Mouse (Mus musculus): ENCODE data around the gene Ccdc126.
"Not testable (repeated sequence)": the region's sequence is repeated elsewhere in the genome, so short reads cannot be mapped to it uniquely, and the experiment has no call there.

Ccdc126 gene

DNA sequence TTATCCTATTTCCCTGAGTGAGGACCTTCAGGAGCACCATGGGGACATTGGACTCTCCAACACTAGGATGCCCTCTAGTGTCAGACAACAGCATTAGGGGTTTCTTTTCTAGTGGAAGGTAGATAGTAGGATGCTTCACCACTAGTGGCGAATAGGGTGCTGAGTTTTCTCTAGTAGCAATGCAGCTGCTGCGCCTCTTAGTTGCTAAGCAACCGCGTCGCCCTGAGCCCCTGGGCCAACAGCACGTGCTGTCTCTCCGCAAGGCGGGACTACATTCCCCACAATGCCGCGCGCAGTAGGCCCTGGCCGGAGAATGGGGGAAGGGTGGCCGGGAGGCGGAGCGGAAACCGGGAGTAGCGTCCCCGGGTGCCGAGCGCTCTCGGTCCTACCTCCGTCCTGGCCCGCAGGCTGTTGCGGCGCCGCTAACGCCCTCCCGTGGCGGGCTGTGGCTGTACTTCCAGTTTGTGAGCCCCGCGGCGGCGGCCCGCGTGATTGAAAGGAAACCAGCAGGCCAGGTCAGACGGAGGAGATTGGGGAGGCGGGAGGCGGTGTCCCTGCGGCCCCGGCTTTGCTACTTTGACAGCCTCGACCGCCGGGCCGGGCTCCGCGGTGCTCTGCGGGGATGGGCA, at the start of gene Ccdc126:
Ccdc126 (plus strand) TSS at position 309 of the 629 bp plus-strand sequence.
- DNase-seq (ENCODE audit: low read depth, low spot score), result peak; percentile 98

DNA sequence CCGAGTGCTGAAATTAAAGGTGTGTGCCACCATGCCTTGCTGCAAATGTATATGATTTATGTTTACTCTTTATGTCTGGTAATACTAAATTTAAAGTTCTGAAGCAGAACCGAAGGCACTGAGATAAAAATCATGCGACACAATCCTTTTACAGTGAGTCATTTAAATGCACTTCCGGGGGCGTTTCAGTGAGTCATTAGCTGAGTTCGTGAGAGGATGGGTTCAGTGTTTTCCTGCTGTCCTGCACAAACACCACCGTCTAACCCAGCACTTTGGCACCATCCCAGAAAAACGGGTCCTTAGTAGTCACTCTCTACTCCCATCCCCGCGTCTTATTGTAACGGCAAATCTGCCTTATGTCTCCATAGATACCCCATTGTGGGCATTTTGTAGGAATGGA, 49.2 kb upstream of the Ccdc126 start:
- no peak for DNase-seq (ENCODE audit: low read depth, low spot score)

DNA sequence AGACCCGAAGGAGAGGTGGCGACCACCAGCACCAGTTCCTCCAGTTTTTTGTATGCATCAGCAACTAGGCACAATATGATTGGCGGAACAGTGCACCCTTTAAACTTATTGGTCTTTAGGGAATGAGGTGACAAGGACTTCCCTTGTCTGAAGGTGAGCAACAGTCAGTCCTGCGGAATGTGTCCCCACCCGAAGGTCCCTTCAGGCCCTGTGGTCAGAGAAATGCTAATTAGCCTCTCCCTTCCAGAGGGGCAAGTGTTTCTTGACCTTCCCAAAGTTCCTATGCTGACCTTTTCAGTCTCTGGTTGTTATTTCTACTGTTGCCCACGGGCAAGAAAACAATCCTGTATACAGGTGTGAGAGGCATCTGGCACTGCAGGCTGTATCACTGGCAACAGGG, 47.3 kb upstream of the Ccdc126 start:
- DNase-seq (ENCODE audit: low read depth, low spot score), result no peak

DNA sequence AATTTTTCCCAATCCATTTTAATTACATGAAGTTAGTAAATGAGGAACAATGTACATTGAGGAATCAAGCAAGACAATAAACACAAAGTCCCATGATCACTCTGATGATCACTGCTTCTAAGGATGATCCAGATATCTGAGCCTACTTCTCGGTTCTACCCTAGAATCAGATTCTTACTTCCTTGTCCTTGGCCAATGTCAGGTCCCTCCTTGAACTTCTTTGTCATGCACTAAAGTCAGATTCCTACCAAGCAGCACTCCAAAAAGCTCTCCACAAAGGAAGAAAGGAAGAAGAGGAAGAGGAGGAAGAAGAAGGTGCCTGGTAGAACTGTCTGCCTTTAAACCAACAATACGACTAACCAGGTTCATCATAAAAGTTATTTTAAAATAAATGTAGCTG, 46.2 kb upstream of the Ccdc126 start:
- DNase-seq (ENCODE audit: low read depth, low spot score), result no peak

DNA sequence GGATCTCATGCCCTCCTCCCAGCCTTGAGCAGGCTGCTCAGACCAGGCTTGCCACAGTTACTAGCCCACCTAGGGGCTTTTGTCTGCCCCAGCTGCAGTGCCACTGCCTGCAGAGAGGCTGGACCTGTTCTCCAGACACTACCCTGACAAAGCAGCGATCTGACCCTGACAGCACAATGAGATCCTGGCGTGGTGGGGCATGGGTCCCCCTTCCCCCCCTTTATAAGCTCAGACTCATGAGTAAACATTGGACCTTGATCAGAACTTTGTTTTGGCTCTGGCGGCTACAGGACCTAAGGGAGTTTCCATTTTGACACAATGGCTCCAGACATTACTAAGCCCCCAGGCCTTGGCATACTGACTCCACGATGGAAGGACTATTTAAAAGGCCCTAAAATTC, 45.1 kb upstream of the Ccdc126 start:
- no peak for DNase-seq (ENCODE audit: low read depth, low spot score)

DNA sequence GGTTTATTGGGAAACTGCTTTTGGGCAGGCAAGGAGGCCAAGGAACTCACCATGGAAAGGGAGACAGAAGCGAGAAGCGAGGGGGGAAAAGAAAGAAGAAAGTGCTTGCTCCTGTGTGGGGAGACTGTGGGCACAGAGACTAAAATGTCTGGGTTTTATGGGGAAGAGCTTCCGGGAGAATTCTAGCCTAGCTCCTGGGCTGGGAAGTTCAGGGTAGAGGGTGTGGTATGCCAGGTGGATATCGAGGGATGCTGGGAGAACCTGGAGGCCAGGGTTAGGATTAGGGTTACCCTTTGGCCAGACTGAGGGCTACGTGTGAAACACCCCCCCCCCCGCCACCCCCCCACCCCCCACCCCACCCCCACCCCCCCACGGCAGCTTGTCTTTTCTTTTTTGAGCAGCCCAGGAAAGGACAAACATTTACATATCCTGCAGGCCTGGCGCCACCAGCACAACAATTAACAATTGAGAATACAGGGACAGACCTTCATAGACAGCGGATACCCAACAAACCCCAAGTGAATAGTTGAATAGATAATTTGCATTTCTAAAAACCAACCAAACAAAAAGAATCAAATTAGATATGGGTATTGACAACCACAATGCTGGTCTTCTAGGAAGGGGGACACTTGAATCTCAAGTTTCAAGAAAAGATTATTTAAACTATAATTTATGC, 44.5 kb upstream of the Ccdc126 start:
- no peak for DNase-seq (ENCODE audit: low read depth, low spot score)

DNA sequence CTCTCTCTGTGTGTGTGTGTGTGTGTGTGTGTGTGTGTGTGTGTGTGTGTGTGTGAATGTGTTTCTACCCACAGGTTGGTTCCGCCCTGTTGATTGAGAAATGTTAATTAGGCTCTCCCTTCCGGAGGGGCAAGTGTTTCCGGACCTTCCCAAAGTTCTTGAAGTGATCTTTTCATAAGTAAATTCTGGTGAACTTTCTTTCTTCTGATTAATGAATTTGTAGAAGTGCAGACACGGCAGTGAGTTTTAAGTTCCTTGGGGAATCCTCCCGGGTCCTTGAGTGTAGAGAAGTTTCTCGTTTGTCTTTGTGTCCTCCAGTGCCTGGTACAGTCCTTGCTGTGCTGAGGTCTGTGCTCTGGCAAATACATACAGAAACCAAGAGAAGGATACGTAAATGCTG, 43.8 kb upstream of the Ccdc126 start:
- DNase-seq (ENCODE audit: low read depth, low spot score), result no peak

DNA sequence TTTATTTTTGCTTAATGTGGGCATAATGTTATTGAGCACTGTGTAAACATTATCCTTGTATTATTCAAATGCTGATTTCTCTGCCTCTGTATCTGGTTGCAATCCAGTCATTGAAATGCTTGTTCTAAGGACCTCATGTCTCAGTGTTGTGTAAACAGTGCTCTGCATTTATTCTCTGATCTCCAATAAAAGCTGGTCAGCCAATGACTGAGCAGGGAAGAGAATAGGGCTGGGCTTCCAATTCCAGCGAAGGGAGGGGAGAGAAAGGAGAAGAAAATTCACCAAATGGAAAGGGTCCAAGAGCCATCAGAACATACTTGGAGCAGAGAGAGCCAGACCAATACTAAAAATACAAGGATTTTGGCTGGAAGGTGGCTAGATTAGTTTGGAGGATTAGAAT, 38.1 kb upstream of the Ccdc126 start:
- DNase-seq (ENCODE audit: low read depth, low spot score), result no peak

DNA sequence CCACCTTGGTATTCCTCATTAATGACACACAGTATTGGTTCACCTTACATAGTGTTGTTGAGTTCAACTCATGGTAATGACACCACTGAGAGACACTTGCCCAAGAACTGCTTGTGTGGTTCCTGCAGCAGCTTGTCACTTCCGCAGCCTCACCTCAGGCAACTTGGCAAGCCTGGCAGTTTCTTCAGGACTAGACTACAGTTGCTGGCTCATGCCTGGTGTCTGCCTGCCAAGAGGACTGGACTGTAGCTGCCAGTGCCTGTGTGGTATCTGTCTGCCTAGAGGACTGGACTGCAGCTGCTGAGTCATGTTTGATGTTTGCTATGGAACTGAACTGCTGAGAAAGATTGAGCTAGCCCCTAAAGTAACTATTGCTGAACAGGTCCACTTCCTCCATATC, 37.0 kb upstream of the Ccdc126 start:
- DNase-seq (ENCODE audit: low read depth, low spot score), result no peak

DNA sequence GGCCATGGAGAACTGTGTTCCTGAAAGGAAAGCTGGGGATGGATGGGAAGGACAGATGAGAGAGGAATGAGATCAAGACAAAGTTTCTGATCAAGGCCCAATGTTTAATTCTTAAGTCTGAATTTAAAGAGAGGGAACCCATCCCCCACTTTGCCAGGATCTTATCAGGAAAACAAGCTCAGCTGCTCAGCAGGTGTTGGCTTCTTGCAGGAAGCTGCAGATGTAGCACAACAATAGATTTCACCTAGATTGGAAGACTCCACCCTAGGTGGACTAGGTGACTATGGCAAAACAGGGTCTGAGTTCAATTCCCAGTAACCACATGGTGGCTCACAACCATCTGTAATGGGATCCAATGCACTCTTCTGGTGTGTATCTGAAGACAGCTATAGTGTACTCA, 20.8 kb upstream of the Ccdc126 start:
- no peak for DNase-seq (ENCODE audit: low read depth, low spot score)

DNA sequence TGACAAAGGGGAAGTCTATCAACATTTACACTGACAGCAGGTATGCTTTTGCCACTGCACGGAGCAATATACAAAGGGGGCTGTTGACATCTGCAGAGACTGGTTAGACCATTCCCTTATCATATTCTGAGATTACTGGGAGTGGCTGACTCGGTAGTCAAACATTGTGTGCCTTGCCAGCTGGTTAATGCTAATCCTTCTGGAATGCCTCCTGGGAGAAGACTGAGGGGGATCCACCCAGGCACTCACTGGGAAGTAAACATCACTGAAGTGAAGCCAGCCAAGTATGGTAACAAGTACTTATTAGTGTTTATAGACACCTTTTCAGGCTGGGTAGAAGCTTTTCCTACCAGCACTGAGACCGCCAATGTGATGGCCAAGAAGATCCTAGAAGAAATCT, 4.3 kb upstream of the Ccdc126 start:
- DNase-seq (ENCODE audit: low read depth, low spot score), result not testable (repeated sequence)

DNA sequence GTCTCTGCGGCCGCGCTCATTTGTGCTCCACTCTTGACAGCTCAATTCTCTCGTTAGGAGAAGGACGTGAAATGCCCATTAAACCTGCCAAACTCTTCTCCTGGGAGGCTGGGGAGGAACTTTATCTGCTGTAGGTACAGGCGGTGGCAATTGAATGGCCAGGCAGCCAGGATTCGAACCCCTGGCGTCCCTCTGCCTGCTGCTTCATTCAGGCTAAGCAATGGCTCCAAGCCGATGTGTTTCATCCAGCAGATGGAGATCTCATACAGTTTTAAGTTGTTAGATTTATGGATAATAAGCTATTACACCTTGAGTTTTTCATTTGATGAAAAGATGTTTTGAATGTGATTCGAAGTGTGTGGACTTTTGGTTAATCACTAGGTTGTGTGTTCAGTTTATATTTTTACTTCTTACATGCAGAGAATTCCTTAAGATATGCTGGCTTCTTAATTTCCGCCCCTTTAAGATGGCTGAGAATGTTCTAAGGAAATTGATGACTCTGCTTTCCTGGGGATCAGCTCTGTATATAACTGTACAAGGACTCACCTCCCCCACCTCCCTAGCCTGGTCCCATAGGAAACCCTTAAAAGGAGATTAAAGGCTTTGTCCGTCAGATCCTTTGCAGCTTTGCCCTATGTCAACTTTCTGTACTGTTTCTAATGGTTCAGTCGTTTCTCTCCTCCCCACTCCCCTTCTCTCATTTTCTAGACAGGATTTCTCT, 681 bp downstream of the Ccdc126 start:
- DNase-seq (ENCODE audit: low read depth, low spot score), result no peak

DNA sequence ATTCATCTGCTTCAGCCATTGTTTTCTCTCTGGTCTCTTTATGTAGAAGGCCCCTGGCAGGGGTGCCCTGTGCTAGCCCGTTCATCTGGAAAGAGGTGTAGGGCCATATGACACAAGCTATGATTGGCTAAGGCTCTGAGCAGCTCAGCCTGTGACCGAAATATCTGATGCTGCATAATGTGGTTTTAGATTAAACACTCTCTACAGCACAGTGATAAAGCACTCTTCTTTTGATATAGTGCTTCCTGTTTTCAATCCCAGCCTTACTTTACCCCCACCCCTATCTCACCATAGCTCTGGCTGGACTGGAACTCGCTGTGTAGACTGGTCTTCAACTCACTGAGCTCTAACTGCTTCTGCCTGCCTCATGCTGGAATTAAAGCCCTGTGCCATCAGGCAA, 2.3 kb downstream of the Ccdc126 start:
- DNase-seq (ENCODE audit: low read depth, low spot score), result peak; percentile 59

DNA sequence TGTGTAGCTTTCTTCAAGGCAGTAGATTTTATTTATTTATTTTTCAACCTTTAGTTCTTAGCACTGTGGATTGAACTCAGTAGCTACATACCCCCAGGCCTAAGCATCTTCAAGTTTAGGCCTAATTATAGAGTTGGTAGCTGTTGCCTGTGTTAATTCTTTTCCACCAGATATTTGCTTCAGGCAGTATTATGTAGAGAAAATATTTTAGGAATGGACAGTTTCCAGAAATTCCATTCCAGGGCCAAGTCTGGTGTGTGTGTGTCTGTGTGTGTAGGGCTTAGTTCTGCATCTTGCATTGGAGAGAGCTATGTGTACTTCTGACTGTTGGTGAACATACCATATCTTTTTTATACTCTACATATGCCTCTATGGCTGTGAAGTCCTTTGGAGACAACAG, 3.0 kb downstream of the Ccdc126 start:
- DNase-seq (ENCODE audit: low read depth, low spot score), result no peak

DNA sequence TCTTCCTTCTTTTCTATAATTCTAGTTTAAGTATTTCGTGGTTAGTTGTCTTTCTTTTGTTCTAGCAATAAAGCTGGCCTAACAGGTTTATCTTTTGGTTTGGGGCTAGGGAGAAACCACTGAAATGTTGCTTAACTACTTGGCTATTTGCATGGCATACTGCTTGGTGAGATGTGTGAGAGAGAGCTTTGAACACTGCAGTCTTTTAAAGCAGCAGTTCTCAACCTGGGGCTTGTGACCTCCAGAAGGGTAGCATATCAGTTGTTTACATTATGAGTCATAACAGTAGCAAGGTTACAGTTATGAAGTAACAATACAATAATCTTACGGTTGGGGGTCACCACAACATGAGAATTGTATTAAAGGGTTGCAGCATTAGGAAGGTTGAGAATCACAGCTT, 3.9 kb downstream of the Ccdc126 start:
- peak; percentile 13 for DNase-seq (ENCODE audit: low read depth, low spot score)

DNA sequence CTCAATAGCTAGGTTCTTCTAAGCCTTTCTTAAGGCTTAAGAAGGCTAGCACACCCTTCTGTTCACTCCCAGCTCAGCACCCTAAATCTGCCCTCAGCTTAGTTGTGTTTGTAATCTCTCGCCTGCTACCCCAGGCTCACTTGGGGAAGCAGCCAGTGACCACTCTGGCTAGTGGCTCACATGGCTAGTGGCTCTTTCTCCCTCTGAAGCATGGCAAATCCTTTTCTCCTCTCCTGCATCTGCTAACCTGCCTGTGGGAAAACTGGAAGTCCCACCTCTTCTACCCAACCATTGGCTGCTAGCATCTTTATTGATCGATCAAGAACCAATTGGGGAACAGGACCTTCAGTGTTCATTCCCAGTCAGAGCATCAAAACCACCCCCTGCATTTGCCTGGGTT, 5.5 kb downstream of the Ccdc126 start:
- no peak for DNase-seq (ENCODE audit: low read depth, low spot score)

DNA sequence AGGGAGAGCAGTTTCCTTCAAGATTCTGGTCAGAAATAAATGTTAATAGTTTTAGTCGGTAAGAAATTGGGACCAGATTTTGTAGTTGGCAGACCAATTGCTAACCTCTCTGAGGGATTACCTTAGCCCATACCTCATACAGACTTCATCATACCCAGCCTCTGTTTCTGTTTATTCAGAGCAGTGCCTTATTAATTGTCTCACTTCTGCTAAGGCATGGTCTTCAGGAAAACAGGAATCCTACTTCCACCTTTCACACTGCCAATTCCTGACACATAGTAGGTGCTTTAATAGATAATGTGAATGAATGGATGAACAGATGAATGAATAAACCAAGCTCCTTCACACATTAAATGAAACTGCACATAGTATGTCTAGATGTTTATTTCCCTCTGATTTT, 6.2 kb downstream of the Ccdc126 start:
- no peak for DNase-seq (ENCODE audit: low read depth, low spot score)

DNA sequence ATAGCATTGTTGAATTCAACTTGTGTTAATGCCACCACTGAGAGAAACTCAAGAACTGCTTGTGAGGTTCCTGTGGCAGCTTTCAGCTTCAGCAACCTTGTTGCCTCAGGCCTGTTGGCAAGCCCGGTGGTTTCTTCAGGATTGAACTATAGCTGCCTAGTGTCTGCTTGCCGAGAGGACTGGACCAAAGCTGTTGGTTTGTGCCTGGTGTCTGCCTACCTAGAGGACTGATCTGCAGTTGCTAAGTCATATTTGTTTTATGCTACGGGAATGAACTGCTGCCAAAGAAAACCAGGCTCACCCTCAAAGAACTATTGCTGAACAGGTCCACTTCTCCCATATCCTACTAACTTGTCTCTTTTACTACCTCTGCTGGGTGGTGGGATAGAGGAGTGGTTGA, 7.8 kb downstream of the Ccdc126 start:
- no peak for DNase-seq (ENCODE audit: low read depth, low spot score)

DNA sequence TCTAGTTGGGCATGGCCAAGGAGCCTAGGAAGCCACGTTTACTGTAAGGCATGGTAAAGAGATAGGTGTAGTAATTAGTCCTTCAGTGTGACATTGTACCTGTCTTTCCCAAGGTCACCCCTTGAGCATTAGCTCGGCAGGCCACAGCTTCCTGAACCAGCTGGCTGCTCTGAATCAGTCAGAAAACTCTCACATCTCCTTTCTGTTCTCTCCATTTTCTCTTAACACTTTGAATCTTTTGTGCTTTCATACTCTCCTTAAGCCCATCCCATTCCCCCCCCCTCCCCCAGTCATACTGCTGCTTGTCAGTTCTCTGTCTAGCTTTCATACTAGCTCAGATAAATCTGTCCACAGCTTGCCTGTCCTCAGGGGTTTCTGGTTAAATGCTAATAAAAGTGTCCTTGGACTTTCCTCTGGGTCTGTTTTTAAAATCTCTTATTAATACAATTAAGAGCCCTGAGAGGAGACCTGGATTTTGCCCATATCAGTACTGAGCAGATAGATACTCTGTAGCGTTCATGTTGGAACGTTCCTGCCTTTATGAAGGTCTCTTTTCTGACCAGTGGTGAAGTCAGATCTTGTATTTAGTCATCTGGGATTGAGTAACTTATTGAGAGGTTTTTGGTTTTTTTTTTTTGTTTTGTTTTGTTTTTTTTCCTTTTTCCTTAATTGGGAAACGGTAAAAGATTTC, 12.4 kb downstream of the Ccdc126 start:
- no peak for DNase-seq (ENCODE audit: low read depth, low spot score)

DNA sequence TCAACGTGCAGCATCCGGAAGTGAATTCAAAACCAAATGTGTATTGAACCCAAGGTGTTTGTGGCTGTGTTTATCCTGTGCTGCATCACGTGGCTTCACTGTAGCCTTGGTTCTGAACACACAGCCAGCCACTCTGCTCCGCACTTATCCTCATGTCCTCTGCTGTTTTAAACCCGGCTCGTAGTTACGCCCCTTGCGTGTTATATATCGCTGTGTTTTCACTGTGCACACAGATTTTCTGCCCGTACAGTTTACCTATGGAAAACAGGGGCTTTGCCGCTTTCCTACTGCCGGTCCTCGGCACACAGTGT, 12.9 kb downstream of the Ccdc126 start:
- DNase-seq (ENCODE audit: low read depth, low spot score), result no peak

DNA sequence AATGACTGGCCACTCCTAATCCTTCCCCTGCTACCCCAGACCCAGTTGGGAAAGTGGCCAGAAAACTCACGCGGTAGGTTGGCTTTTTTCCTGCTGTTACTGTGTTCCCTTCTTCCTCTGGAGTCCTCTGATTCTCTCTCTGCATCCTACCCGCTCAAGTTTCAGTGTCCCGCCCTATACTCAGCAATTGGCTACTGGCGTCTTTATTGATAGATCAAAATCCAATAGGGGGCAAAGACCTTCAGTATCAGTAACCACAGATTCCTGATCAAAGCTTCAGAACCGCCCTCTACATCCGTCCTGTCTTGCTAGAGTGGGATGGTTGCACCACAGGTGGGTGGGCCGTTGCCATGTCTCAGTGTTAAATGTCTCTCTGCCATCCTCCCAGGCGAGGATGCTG, 19.5 kb downstream of the Ccdc126 start:
- DNase-seq (ENCODE audit: low read depth, low spot score), result peak; percentile 21

DNA sequence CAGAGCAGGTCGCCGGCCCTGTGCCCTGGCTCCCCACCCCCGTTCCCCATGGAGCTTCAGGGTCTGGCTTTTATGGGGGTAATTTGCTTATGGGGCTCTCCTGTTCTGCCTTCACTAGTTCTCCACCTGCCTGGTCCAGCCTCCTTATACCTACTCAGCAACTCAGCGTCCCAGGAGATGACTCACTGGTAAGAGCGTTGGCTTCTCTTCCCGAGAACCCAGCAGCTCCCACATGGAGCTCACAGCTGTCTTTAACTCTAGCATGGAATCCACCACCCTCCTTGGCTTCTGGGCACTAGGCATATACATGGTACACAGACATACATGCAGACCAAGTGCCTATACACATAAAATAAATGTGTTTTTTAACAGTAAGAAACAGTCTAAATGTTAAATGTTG, 20.1 kb downstream of the Ccdc126 start:
- no peak for DNase-seq (ENCODE audit: low read depth, low spot score)

Data from CD4-positive helper T cell, adult 2 months (primary cell).